Mouse (Mus musculus) lung, embryonic 16.5 days (tissue): ENCODE data around the gene Mrpl10. TPM values are rescaled to one million over a fixed set of nuclear protein-coding genes. Genes with fewer than 3 reads are reported as not detected.
A peak's percentile ranks its signal among the peaks of the same experiment; 100 is the strongest.

Experiments
- ATAC-seq: fragments of 200-750 bp; cut with Nextera tagmentation; 2 replicates; pipeline ENCODE4 v1.8.0; 2017; ENCODE audit warnings: low read depth, mild to moderate bottlenecking, moderate library complexity
- H3K27ac ChIP-seq: fragments of 300-500 bp; sonication (generic); 2 replicates; pipeline ENCODE4 v1.5.1; 2014; ENCODE audit warnings: mild to moderate bottlenecking, control low read depth, low read length
- H3K27me3 ChIP-seq: fragments of 300-500 bp; sonication (generic); 2 replicates; pipeline ENCODE4 v1.6.1; 2014; ENCODE audit warnings: low read depth, low read length, mixed read lengths; ENCODE audit not compliant: control insufficient read depth, insufficient read depth
- H3K36me3 ChIP-seq: fragments of 300-500 bp; sonication (generic); 2 replicates; pipeline ENCODE4 v1.6.1; 2014; ENCODE audit warnings: low read length; ENCODE audit not compliant: control insufficient read depth, insufficient read depth
- H3K4me1 ChIP-seq: fragments of 300-500 bp; sonication (generic); replicated peaks from 2 replicates; pipeline ENCODE4 v1.6.1; 2014; ENCODE audit warnings: low read length, mixed read lengths; ENCODE audit not compliant: control insufficient read depth, insufficient read depth
- H3K4me2 ChIP-seq: fragments of 300-500 bp; sonication (generic); 2 replicates; pipeline ENCODE4 v1.6.1; 2014; ENCODE audit warnings: low read depth, low read length, control low read depth
- H3K4me3 ChIP-seq: fragments of 300-500 bp; sonication (generic); 2 replicates; pipeline ENCODE4 v1.5.1; 2014; ENCODE audit warnings: mild to moderate bottlenecking, low read length, control low read depth
- H3K9ac ChIP-seq: fragments of 300-500 bp; sonication (generic); 2 replicates; pipeline ENCODE4 v1.6.1; 2014; ENCODE audit warnings: low read length, control low read depth
- H3K9me3 ChIP-seq: fragments of 300-500 bp; sonication (generic); 2 replicates; pipeline ENCODE4 v1.6.1; 2016; ENCODE audit warnings: low read length; ENCODE audit not compliant: control insufficient read depth
- WGBS: fragments of 180-500 bp; shearing (Covaris S2); extraction: QIAGEN DNeasy Blood & Tissue Kit; methylation state at CpG from one replicate; pipeline ENCODE4 v1.1.7; 2014; 5-methylcytosine and 5-hydroxymethylcytosine counted together
- polyA plus RNA-seq: library from polyadenylated mRNA; unstranded; fragments of >200 nt; fragmentation: Nextera tagmentation; extraction: Ambion mirVana; gene quantifications from 2 replicates; pipeline ENCODE4 v1.2.1, GENCODE M21; 2015

The Mrpl10 gene
- polyA plus RNA-seq, result 74.1 and 76.5 TPM in 2 replicates

DNA sequence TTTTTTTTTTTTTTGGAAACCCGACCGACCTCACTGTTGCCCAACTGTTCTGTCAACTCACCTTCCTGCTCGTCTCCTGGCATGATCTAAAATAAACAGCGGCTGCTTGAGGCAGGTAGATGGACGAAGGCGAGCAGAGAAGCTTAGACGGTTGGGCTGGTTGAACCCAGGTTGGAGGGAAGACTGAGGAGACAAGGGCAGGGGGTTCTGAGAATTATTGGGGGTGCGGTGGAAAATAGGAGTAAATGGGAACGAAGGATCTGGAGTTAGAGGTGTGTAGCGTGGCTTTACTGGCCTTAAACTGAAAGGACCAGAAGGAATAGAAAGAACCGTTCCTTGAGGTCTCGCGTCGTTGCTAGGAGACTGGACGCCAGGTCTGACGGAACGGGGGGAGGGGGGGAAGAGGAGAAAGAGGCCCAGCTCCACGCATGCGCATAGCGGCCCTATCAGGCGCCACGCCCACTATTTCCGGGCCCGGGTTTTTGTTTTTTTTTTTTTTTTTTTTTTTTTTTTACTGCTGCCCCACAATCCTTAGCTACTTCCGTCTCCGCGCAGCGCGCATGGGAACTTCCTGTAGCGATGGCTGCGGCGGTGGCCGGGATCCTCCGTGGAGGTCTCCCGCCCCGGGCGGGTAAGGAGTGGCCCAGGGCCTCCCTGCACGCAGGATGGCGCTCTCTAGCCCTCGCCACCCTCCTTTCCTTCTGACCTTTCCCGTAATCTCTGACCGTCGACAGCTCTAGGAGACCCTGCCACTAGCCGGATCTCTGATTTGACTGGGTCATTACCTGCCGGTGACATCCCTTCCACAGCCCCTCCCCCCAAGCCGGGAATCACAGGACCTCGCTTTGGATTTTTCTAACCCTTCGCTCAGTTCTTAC, at the start of gene Mrpl10, which contains the start of gene Lrrc46:
Gene Mrpl10 (plus strand): TSS at position 539 of the 878 bp plus-strand sequence.
Gene Lrrc46 (minus strand): TSS at position 386 of the 878 bp plus-strand sequence.
- no peaks in the 10 kb centered on the region for H3K27me3 ChIP-seq
- ATAC-seq, result peak; percentile 94
- H3K4me1 ChIP-seq, result peaks cover 8% of the 10 kb centered on the region
- WGBS, result under 1% methylated on average over 48 of the region's 48 CpGs
- H3K9ac ChIP-seq, result peak within 1 kb of the TSS; percentile 93
- peaks cover 5% of the 10 kb centered on the region; the same call in 1 of the 2 replicates for H3K36me3 ChIP-seq
- peak within 1 kb of the TSS; percentile 89 for H3K4me3 ChIP-seq
- H3K9me3 ChIP-seq, result 0 out of 2 replicates have a peak, but pooled peaks cover 2% of the 10 kb centered on the region
- H3K4me2 ChIP-seq, result peak within 1 kb of the TSS; percentile 89
- H3K27ac ChIP-seq, result peak within 1 kb of the TSS; percentile 36; the same call in 1 of the 2 replicates

DNA sequence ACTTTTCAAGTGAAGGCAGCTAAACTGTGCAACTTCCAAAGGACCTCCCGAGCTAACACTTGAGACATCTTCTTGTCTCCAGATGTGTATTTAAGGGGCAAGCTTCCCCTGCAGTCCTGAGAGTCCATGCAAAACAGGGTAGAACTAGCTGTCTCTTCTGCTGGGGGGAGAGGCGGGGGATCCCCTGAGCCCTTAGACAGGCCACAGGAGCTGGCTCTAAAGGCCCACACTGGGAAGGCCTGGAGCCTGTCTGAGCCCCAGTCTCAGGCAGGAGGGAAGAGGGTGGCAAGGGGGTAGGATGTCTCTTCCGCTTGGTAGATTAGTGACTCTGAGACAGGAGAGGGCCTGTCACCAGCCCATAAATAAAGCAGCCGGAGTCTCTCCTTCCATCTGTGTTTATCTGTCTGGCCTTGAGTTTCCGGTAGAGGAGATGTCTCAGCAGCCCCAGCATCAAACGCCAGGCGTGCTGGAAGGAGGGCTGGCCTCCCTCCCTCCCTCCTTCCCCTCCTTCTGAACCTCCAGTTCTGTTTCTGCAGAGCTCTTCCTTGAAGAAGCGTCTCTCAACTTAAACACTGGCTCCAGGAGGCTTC, 48.5 kb upstream of the Mrpl10 start:
- peak overlapping the region; percentile 74 for H3K27ac ChIP-seq

DNA sequence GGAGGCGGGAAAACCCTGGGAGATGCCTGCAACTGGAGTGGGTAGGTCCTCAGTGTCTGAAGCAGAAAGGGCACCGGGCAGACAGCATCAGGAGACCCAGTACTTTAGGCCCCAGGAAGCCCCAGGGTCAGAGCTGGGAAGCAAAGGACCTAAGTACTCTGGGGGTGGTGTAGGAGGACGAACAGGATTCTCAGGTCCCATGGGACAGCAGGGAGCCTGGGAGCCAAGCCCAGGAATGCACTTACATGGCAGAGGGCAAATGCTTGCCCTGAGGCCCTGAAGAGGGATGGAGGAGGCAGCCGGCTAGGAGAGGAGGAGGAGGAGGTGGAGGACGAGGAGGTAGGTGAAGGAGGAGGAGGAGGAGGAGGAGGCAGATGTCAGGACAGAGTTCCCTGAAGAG, 46.3 kb upstream of the Mrpl10 start:
- ATAC-seq, result 0 out of 2 replicates have a peak, but pooled peaks have one; percentile 15
- Histone ChIP-seq H3K27ac (no peak overlapping the region), H3K4me2 (no peak overlapping the region), H3K4me3 (no peak overlapping the region), H3K9me3 (no peaks in the 10 kb centered on the region), H3K36me3 (no peaks in the 10 kb centered on the region), H3K9ac (no peak overlapping the region), H3K4me1 (peaks cover 26% of the 10 kb centered on the region), H3K27me3 (peaks cover 5% of the 10 kb centered on the region; the same call in 1 of the 2 replicates)
- 40% methylated on average over 5 of the region's 5 CpGs for WGBS

More for the DNA sequence above, 48.5 kb upstream of the Mrpl10 start:
- no peak overlapping the region for H3K4me3 ChIP-seq
- H3K36me3 ChIP-seq, result no peaks in the 10 kb centered on the region
- no peak overlapping the region for H3K4me2 ChIP-seq
- H3K9ac ChIP-seq, result no peak overlapping the region
- H3K27me3 ChIP-seq, result peaks cover 5% of the 10 kb centered on the region; the same call in 1 of the 2 replicates
- 22% methylated on average over 8 of the region's 8 CpGs for WGBS
- H3K9me3 ChIP-seq, result no peaks in the 10 kb centered on the region
- ATAC-seq, result peak; percentile 69
- H3K4me1 ChIP-seq, result peaks cover 33% of the 10 kb centered on the region

DNA sequence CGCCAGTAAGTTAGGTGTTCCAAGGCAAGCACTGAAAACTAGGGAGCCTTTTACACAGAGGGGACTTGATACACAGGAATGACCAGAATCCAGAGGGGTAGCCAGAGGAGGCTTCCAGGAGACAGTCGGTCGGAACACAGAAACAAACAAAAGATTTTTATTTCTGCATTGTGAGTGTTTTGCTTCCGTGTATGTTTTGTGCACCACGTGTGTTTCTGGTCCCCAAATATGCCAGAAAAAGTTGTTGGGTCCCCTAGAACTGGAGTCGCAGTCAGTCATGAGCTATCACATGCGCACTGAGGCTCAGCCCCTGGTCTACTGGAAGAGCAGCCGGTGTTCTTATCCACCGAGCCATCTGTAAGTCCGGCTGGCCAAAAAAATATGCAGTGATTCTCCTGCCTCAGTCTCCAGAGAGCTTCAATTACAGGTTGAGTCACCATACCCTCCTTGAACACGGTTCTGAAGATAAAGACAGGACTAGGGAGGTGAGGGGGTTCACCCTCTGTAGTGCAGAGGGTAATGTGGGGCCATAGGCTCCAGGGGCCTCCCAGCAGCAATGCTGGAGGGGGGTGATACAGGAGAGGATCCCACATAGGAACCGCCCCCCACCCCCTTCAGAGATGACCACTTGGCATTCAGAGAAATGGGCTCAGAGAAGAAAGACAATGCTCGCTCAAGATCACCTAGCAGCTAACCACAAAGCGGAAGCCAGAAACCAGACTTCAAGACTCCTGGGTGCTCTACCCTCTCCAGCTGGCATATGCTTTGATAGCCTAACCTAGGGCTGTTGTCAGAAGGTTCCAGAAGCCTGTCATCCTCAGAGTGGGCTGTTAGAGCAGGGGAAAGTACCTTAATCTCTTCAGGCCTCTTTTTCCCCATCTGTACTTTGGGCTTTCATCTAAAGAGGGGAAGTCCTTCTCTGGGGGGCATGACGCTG, 45.3 kb upstream of the Mrpl10 start:
- ATAC-seq, result no peak

DNA sequence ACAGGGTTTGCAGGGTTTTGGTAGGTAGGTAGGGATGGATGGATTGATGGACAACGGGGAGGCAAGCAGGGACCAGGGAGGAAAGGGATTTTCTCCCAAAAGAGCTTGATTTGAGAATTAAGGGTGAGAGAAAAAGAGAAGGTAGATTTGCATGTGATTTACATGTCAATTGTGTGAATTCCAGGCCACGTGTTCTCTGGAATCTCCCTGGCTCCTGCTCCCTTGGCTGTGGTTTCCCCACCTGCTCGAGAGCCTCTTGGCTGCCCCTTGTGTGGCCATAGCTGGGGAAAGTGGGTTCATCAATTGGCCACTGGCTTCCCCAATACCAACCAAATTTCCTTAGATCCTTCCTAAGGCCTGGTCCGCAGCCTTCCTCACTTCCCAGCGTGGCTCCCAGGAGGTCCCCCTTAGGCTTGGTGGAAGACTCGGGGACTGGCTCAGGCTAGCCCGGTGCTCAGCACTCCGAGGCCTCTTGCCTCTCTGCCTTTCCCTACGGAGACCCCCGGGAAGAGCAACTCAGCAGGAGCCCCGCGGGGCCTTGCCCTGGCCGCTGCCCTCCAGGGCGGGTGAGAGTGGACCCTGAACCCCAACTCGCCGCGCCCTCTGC, 44.5 kb upstream of the Mrpl10 start:
- Histone ChIP-seq H3K9ac (peak overlapping the region; percentile 61), H3K27me3 (peaks cover 5% of the 10 kb centered on the region; the same call in 1 of the 2 replicates), H3K4me1 (peaks cover 26% of the 10 kb centered on the region), H3K4me2 (peak overlapping the region; percentile 49), H3K36me3 (no peaks in the 10 kb centered on the region), H3K4me3 (peak overlapping the region; percentile 31), H3K9me3 (no peaks in the 10 kb centered on the region), H3K27ac (no peak overlapping the region)
- ATAC-seq, result no peak
- WGBS, result 34% methylated on average over 15 of the region's 17 CpGs

More for the DNA sequence above, 45.3 kb upstream of the Mrpl10 start:
- Histone ChIP-seq H3K36me3 (no peaks in the 10 kb centered on the region), H3K27ac (no peak overlapping the region), H3K27me3 (peaks cover 5% of the 10 kb centered on the region; the same call in 1 of the 2 replicates), H3K4me1 (peaks cover 26% of the 10 kb centered on the region), H3K9ac (no peak overlapping the region), H3K4me2 (no peak overlapping the region), H3K9me3 (no peaks in the 10 kb centered on the region), H3K4me3 (no peak overlapping the region)
- 79% methylated on average over 15 of the region's 15 CpGs for WGBS

DNA sequence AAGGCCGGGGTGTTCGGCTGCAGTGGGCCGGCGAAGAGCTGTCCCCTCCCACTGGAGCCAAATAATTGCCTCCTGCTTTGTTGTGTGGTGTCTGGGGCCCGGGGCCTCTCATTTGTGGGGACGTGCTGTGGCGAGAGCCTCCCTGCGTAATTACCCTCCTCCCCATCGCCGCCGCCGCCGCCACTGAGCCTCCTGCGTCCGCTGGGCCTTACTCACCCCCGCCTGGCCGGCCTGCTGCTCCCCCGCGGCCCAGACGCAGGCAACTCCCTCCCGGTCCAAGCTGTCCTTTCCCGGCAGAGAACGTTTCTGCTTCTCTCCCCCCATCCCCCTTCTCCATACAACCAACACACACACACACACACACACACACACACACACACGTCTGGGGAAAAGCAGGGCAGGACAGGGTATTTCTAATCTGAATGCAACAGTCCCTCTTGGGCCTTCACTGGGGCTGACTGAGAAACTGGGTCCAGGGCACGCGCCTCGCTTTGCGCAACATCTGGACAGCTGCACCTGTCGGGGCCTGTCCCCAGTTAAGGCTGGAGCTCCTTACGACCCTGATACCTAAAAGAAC, 43.9 kb upstream of the Mrpl10 start:
- no peaks in the 10 kb centered on the region for H3K36me3 ChIP-seq
- H3K9me3 ChIP-seq, result no peaks in the 10 kb centered on the region
- no peak overlapping the region for H3K27ac ChIP-seq
- H3K9ac ChIP-seq, result peak overlapping the region; percentile 61
- 12% methylated on average over 29 of the region's 30 CpGs for WGBS
- H3K27me3 ChIP-seq, result peaks cover 5% of the 10 kb centered on the region; the same call in 1 of the 2 replicates
- peak; percentile 37 for ATAC-seq
- H3K4me3 ChIP-seq, result peak overlapping the region; percentile 31
- H3K4me1 ChIP-seq, result peaks cover 22% of the 10 kb centered on the region
- peak overlapping the region; percentile 49 for H3K4me2 ChIP-seq

DNA sequence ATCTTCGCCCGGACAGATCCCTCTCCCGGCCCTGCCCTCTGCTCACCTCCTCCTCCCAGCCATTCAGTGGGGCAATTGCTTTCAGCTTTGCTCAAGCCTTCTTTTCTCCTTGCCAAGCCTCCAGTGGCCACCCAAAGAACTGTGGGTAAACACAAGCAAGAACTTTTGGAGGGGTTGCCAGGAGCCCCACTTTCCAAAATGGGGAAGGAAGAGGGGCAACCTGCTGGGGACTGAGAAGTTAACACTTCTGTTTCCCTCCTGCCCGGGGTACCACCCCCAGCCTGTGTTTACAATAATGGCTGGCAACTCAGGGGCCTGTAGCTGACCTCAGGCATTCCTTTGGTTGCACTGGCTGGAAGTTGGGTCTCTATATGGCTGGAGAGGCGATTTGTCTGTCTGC, 38.2 kb upstream of the Mrpl10 start:
- H3K4me1 ChIP-seq, result no peaks in the 10 kb centered on the region
- no peak overlapping the region for H3K4me3 ChIP-seq
- no peaks in the 10 kb centered on the region for H3K9me3 ChIP-seq
- no peaks in the 10 kb centered on the region; the same call in 1 of the 2 replicates for H3K27me3 ChIP-seq
- WGBS, result 24% methylated on average over 5 of the region's 5 CpGs
- no peaks in the 10 kb centered on the region for H3K36me3 ChIP-seq
- ATAC-seq, result no peak
- no peak overlapping the region for H3K27ac ChIP-seq
- H3K4me2 ChIP-seq, result no peak overlapping the region
- no peak overlapping the region for H3K9ac ChIP-seq
